Mouse (Mus musculus) forebrain, embryonic 11.5 days (tissue): ENCODE results near the gene Gm8113. TPM values are rescaled to one million over a fixed set of nuclear protein-coding genes. Genes with fewer than 3 reads are reported as not detected.
"Not testable (repeated sequence)": the region's sequence is repeated elsewhere in the genome, so short reads cannot be mapped to it uniquely, and the experiment has no call there.

Experiments
- ATAC-seq: fragments of 200-750 bp; cut with Nextera tagmentation; replicated peaks from 2 replicates; pipeline ENCODE4 v1.8.0; 2017; ENCODE audit warnings: moderate TSS enrichment; ENCODE audit not compliant: low FRiP score
- DNase-seq: peaks from one replicate; pipeline ENCODE4 v3.0.0-alpha.2; 2017; ENCODE audit warnings: low spot score
- H3K27ac ChIP-seq: fragments of 300-500 bp; sonication (generic); 2 replicates; pipeline ENCODE4 v1.5.1; 2014; ENCODE audit warnings: low read depth, low read length
- H3K27me3 ChIP-seq: fragments of 300-500 bp; sonication (generic); 2 replicates; pipeline ENCODE4 v1.6.1; 2014; ENCODE audit warnings: mild to moderate bottlenecking, low read length, mixed read lengths; ENCODE audit not compliant: control insufficient read depth, insufficient read depth
- H3K36me3 ChIP-seq: fragments of 300-500 bp; sonication (generic); 2 replicates; pipeline ENCODE4 v1.6.1; 2014; ENCODE audit warnings: mild to moderate bottlenecking, low read length, moderate library complexity, mixed read lengths; ENCODE audit not compliant: control insufficient read depth, insufficient read depth
- H3K4me1 ChIP-seq: fragments of 300-500 bp; sonication (generic); replicated peaks from 2 replicates; pipeline ENCODE4 v1.6.1; 2014; ENCODE audit warnings: low read length, mixed read lengths; ENCODE audit not compliant: control insufficient read depth, insufficient read depth
- H3K4me2 ChIP-seq: fragments of 300-500 bp; sonication (generic); 2 replicates; pipeline ENCODE4 v1.6.1; 2014; ENCODE audit warnings: low read depth, mild to moderate bottlenecking, low read length, moderate library complexity, mixed read lengths; ENCODE audit not compliant: severe bottlenecking
- H3K4me3 ChIP-seq: fragments of 300-500 bp; sonication (generic); 2 replicates; pipeline ENCODE4 v1.5.1; 2014; ENCODE audit warnings: low read depth, low read length
- H3K9ac ChIP-seq: fragments of 300-500 bp; sonication (generic); 2 replicates; pipeline ENCODE4 v1.6.1; 2014; ENCODE audit warnings: low read length
- H3K9me3 ChIP-seq: fragments of 300-500 bp; sonication (generic); 2 replicates; pipeline ENCODE4 v1.6.1; 2016; ENCODE audit warnings: low read length, mixed read lengths; ENCODE audit not compliant: control insufficient read depth
- WGBS: fragments of 180-500 bp; shearing (Covaris S2); extraction: QIAGEN DNeasy Blood & Tissue Kit; methylation state at CpG from one replicate; pipeline ENCODE4 v1.1.7; 2014; 5-methylcytosine and 5-hydroxymethylcytosine counted together
- polyA plus RNA-seq: library from polyadenylated mRNA; unstranded; fragments of >200 nt; fragmentation: Nextera tagmentation; extraction: Ambion mirVana; gene quantifications from 2 replicates; pipeline ENCODE4 v1.2.1, GENCODE M21; 2014

Gm8113 gene
- polyA plus RNA-seq, 1 experiment from 2014 or later, result 5.6 TPM

GRCm38 (mm10) chr14:43918214-43918613 is 7.0 kb upstream of the Gm8113 start:
- not testable (repeated sequence) for H3K4me3 ChIP-seq, H3K4me2 ChIP-seq, H3K9me3 ChIP-seq, DNase-seq, H3K9ac ChIP-seq, H3K27me3 ChIP-seq, H3K27ac ChIP-seq, H3K4me1 ChIP-seq, H3K36me3 ChIP-seq, ATAC-seq

- ATAC-seq, H3K4me2 ChIP-seq, H3K27me3 ChIP-seq, DNase-seq, H3K36me3 ChIP-seq, H3K27ac ChIP-seq, H3K9ac ChIP-seq, H3K4me1 ChIP-seq, H3K9me3 ChIP-seq, H3K4me3 ChIP-seq: not testable (repeated sequence)
- WGBS, result 85% methylated on average over 3 of the region's 3 CpGs
Measured at GRCm38 (mm10) chr14:43923459-43923858, 1.7 kb upstream of the Gm8113 start, which contains the start of gene Ear10. Gene Ear10 (minus strand): TSS chr14:43923559.

DNA sequence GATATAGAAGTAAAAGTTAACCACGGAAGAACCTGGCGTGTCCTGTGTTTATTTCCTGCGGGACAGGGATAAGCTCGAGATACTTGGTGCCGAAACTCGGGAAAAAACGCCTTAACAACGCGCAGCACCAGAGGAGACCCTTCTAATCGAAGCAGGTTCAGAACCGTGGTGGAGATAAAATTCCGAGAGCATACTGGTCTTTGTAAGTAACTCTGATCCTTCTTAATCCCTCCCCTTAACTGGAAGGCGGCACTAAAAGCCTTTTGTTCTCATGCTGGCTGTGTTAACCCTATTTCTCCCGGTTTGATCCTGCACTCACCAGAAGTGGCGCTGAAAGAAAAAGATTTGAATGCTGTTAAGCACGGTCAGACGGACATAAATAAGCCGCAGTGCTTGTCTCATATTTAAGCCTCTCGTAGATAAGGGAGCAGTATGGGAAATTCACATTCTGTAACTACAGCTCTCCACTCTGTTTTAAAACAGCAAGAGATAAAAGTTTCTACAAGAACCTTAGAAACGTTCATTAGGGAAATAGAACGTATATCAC is 287 bp downstream of the Gm8113 start:
- H3K36me3 ChIP-seq, H3K9me3 ChIP-seq, H3K4me1 ChIP-seq, H3K27me3 ChIP-seq: not testable (repeated sequence)
- DNase-seq, result peak; percentile 63
- Histone ChIP-seq H3K4me3 (peak overlapping the region; percentile 35), H3K4me2 (peak overlapping the region; percentile 46; the same call in 1 of the 2 replicates), H3K27ac (peak overlapping the region; percentile 89), H3K9ac (peak overlapping the region; percentile 63)
- peak; percentile 95 for ATAC-seq
- WGBS, result 3% methylated on average over 21 of the region's 21 CpGs

- H3K4me2 ChIP-seq, H3K9me3 ChIP-seq, H3K4me1 ChIP-seq, H3K27me3 ChIP-seq, ATAC-seq, H3K9ac ChIP-seq, H3K4me3 ChIP-seq, H3K36me3 ChIP-seq, H3K27ac ChIP-seq: not testable (repeated sequence)
- DNase-seq, result peak; percentile 70
- 22% methylated on average over 8 of the region's 8 CpGs for WGBS
Measured at GRCm38 (mm10) chr14:43932991-43933390, 7.8 kb downstream of the Gm8113 start.

DNA sequence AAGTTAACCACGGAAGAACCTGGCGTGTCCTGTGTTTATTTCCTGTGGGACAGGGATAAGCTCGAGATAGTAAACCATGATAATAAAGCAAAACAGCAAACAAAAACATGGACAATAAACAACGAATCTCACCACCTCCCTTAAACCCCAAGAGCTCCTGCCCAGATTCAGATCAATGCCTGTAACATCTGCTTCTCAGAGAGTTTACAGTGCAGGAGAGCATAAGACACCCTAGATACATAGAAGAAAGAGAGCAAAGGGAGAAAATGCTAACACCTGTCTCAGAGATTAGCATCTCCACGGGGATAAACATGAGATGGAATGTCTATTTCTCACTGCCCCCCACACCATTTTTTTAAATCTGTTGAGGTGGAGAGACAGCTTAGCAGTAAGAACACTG is 8.2 kb downstream of the Gm8113 start:
- not testable (repeated sequence) for H3K9me3 ChIP-seq, H3K4me2 ChIP-seq, H3K4me1 ChIP-seq, H3K27ac ChIP-seq, DNase-seq, H3K27me3 ChIP-seq, H3K4me3 ChIP-seq, H3K36me3 ChIP-seq, ATAC-seq, H3K9ac ChIP-seq
- 53% methylated on average over 5 of the region's 5 CpGs for WGBS

DNA sequence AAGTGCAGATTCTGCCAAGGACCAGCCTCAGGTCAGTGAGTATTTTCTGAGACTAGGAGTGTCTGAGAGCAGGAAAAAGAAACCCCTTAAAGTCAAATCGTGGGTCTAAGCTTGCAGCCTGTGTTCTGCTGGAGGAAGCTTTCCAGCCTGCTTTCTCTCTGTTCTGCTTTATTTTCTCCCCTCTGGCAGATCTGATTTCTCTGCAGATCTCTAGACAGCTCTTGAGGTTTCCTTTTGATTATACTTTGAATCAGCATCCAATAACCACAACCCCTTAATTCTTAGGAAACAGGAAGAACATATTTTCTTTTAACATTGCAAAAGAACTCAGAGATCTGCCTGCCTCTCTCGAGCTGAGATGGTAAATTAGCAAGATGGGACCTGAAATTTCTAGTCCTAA is 28.2 kb downstream of the Gm8113 start:
- DNase-seq, H3K4me1 ChIP-seq, H3K4me2 ChIP-seq, H3K9ac ChIP-seq, H3K27me3 ChIP-seq, H3K4me3 ChIP-seq, H3K9me3 ChIP-seq, H3K36me3 ChIP-seq, ATAC-seq, H3K27ac ChIP-seq: not testable (repeated sequence)
- 69% methylated on average over 1 of the region's 2 CpGs for WGBS

DNA sequence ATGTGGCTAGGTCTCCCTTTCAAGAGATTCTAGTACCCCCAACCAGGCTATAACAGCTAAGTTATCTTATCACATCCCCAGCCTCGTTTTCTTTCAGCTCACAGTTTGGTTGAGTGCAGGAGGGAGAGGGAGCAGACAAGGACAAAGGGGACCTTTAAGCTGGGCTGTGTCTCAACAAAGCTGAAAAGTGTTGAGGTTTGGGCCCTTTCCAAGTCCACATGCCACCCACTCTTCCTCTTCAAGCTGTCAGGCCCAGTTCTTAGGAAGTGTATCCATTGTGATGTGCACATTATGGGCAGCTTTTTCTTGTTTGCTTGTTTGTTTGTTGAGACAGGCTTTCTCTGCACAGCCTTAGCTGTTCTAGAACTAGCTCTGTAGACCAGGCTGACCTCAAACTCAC is 29.9 kb downstream of the Gm8113 start:
- H3K9me3 ChIP-seq, H3K27me3 ChIP-seq, DNase-seq, H3K4me1 ChIP-seq, H3K9ac ChIP-seq, H3K4me3 ChIP-seq, H3K36me3 ChIP-seq, ATAC-seq, H3K4me2 ChIP-seq, H3K27ac ChIP-seq: not testable (repeated sequence)
- WGBS, result no CpG with 5 or more reads among the region's 1 CpGs

DNA sequence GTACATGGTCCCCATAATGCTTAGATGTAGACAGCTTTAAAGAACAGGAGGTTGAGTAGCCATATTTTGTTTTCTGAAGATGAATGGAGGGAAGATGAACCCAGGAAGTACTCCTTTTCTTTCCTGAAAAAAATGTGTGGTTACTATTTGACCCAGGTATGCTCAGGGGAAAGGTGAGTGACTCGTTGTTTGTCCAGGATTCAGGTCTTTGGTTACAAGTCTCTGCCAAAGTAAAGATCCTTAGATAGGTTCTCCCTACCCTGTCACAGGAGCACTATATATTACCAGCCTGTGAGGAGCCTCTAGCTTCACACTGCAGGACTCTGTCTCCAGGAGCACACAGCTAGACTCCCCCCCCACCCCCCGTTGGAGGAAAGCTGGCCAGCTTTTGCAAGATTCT is 31.6 kb downstream of the Gm8113 start, which contains the start of gene Ang5:
Ang5 (plus strand) TSS at position 301 of the 400 bp plus-strand sequence.
- not testable (repeated sequence) for DNase-seq, H3K4me3 ChIP-seq, H3K4me1 ChIP-seq, H3K9ac ChIP-seq, H3K27ac ChIP-seq, H3K9me3 ChIP-seq, H3K36me3 ChIP-seq, H3K4me2 ChIP-seq, H3K27me3 ChIP-seq, ATAC-seq
- no CpG with 5 or more reads among the region's 2 CpGs for whole genome bisulfite sequencing
